Mouse (Mus musculus): ENCODE measurements around the gene Gjd2.

DNA sequence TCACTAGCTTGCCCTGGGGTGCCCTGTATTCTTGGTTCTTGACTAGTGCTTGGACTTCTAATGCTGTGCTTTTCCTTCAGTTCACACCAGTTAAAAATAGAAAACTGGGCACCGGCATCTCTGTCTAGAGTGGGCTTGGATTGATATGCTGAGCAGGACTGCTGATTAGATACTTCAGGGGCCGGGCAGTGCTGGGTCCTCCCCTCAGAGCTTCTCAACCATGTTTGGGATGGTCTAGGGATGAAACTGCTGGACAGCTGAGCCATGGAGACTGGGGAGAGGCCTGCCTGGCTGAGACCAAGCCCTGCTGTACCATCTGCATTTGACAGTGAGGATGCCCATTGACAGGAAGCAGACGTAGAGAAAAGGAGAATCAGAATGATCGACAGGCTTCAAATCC, 40.7 kb upstream of the Gjd2 start:
- TF ChIP-seq CTCF (IDR thresholded peaks at IDR 0.05; ENCODE audit: low read depth, low read length), result no peak
- TF ChIP-seq POLR2A (IDR thresholded peaks at IDR 0.05; ENCODE audit: insufficient read depth, low read length), result no peak
- no peak for TF ChIP-seq EP300 (IDR thresholded peaks at IDR 0.05; ENCODE audit: insufficient read depth, low read depth, low read length)
